Comparison of ENCODE assay signal across 9 mouse cellular contexts in the genomic region with DNA sequence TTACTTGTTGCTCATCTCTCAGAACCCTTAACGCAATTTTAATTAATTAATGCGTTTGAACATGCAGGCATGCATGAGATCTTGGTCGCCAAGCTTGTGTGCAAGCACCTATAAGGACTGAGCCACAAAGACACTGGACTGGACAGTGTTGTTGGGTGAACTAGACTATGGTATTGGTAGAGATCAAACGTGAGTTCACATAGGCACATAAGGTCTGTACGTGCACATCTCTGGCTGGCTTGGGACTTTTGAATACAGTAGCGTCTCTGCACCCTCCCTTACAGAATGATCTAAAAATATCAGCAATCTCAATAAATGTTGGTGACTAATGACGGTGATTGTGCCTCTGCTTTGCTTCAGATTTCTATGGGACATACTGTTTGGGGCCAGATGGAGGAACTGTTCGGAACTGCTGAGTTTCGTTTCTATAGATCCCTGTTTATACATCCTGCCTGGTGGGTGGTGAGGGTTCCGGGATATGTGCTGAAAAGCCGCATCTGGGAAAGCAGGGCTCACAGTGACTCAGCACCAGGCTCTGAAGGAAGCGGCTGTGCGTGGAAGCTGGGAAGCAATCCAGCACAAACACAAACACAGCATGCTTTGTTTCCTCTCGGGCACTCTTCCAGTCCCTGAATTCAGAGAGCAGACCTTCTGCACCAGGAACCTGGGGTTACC. TPM values are rescaled to one million over a fixed set of nuclear protein-coding genes. Genes with fewer than 3 reads are reported as not detected.
DNase-seq lines count a peak whose midpoint lies in the region; ATAC-seq lines count a peak whose summit lies in the region.
"Had no signal": no experiment of that assay in that cellular context is flagged by ENCODE, and none has a peak within 500 bp of the region (broad histone marks: within the 10 kb centered on the region; RNA-seq: fewer than 3 reads in every experiment).

No protein-coding gene starts in this region.

- peak; percentile 26 for DNase-seq in urinary bladder, postnatal 14 days (ENCODE audit: low spot score)
- DNase-seq in urinary bladder, postnatal 25 days (ENCODE audit: low spot score): no peak
- DNase-seq in forebrain, embryonic 14.5 days (ENCODE audit: low spot score): peak; percentile 90
- peak; percentile 53 for DNase-seq in heart, postnatal 25 days (ENCODE audit: low spot score)
- DNase-seq in large intestine, adult 2 months (ENCODE audit: low read depth, low spot score): peak; percentile 55
- DNase-seq in thymus, postnatal 4 days: no peak

- H3K4me1 ChIP-seq in forebrain, embryonic 14.5 days (ENCODE audit: control insufficient read depth, insufficient read depth, low read length): peaks cover 4% of the 10 kb centered on the region; the same call in 1 of the 2 replicates
- no peaks in the 10 kb centered on the region for H3K4me1 ChIP-seq in liver, embryonic 12.5 days
- peaks cover 26% of the 10 kb centered on the region for H3K4me1 ChIP-seq in neural tube, embryonic 13.5 days (replicated peaks)

- H3K9ac ChIP-seq in forebrain, embryonic 14.5 days (ENCODE audit: low read length): no peak overlapping the region
- no peak overlapping the region for H3K9ac ChIP-seq in liver, embryonic 12.5 days
- H3K9ac ChIP-seq in neural tube, embryonic 13.5 days: no peak overlapping the region

- H3K27me3 ChIP-seq in forebrain, embryonic 14.5 days (replicated peaks; ENCODE audit: control insufficient read depth, insufficient read depth, low read length): no peaks in the 10 kb centered on the region
- H3K27me3 ChIP-seq in liver, embryonic 12.5 days (replicated peaks): no peaks in the 10 kb centered on the region
- H3K27me3 ChIP-seq in neural tube, embryonic 13.5 days: no peaks in the 10 kb centered on the region
- H3K27me3 ChIP-seq: CH12.LX had no signal

- H3K27ac ChIP-seq in forebrain, embryonic 14.5 days (ENCODE audit: low read depth, low read length): no peak overlapping the region
- no peak overlapping the region for H3K27ac ChIP-seq in liver, embryonic 12.5 days
- 0 out of 2 replicates have a peak overlapping the region, but pooled peaks have one; percentile 46 for H3K27ac ChIP-seq in neural tube, embryonic 13.5 days (replicated peaks)

- ATAC-seq in forebrain, embryonic 14.5 days: peak; percentile 89
- peak; percentile 42; the same call in 1 of the 2 replicates for ATAC-seq in liver, embryonic 12.5 days
- ATAC-seq in neural tube, embryonic 13.5 days (ENCODE audit: low read depth): peak; percentile 90

- H3K36me3 ChIP-seq in forebrain, embryonic 14.5 days (ENCODE audit: control insufficient read depth, insufficient read depth, low read length): no peaks in the 10 kb centered on the region
- no peaks in the 10 kb centered on the region for H3K36me3 ChIP-seq in liver, embryonic 12.5 days
- no peaks in the 10 kb centered on the region for H3K36me3 ChIP-seq in neural tube, embryonic 13.5 days

- no peaks in the 10 kb centered on the region for H3K9me3 ChIP-seq in forebrain, embryonic 14.5 days (replicated peaks; ENCODE audit: control insufficient read depth, low read length)
- H3K9me3 ChIP-seq in liver, embryonic 12.5 days (replicated peaks): no peaks in the 10 kb centered on the region
- H3K9me3 ChIP-seq in neural tube, embryonic 13.5 days: no peaks in the 10 kb centered on the region

- H3K4me2 ChIP-seq in forebrain, embryonic 14.5 days (ENCODE audit: low read length): peak overlapping the region; percentile 26; the same call in 1 of the 2 replicates
- no peak overlapping the region for H3K4me2 ChIP-seq in liver, embryonic 12.5 days
- H3K4me2 ChIP-seq in neural tube, embryonic 13.5 days: peak overlapping the region; percentile 16; the same call in 1 of the 2 replicates

- intact Hi-C loops in heart, postnatal 25 days (cut with DNase I): loop anchor here (5.0 kb wide), 1 partner anchor 60 kb away; no protein-coding TSS in a partner anchor

- WGBS in forebrain, embryonic 14.5 days: 40% methylated on average over 14 of the region's 14 CpGs
- 20% methylated on average over 14 of the region's 14 CpGs for WGBS in large intestine, adult 2 months
- 55% methylated on average over 14 of the region's 14 CpGs for WGBS in liver, embryonic 12.5 days (ENCODE audit: insufficient replicate concordance)
- 53% methylated on average over 14 of the region's 14 CpGs for WGBS in neural tube, embryonic 13.5 days

- no peak overlapping the region for H3K4me3 ChIP-seq in forebrain, embryonic 14.5 days (ENCODE audit: low read depth, low read length)
- H3K4me3 ChIP-seq in liver, embryonic 12.5 days: no peak overlapping the region
- no peak overlapping the region for H3K4me3 ChIP-seq in neural tube, embryonic 13.5 days

RNA-seq across cellular contexts. Expression of a gene that starts 28.4 kb away (rescaled TPM):
- polyA plus RNA-seq in forebrain, embryonic 14.5 days (2014; fragmentation: Nextera tagmentation; extraction: Ambion mirVana): 0.98 and 1.1 TPM in 2 replicates
- total RNA-seq in heart, postnatal 25 days (2021): under 1 TPM; 0.05 to 0.06 TPM
- 0.05 TPM in 1 of 2 replicates, not detected in the other for polyA plus RNA-seq in large intestine, adult 2 months (2012; rRNA removed)
- polyA plus RNA-seq in liver, embryonic 12.5 days (2016; fragmentation: Nextera tagmentation; extraction: Ambion mirVana): not detected in 2 replicates
- 1.3 and 1.7 TPM in 2 replicates for polyA plus RNA-seq in neural tube, embryonic 13.5 days (2015; fragmentation: Nextera tagmentation; extraction: Ambion mirVana)

Comparison
In these comparisons a context has a peak if more than half of its experiments do, and no peak if none do; other contexts are left out.
1. DNase-seq: peak in urinary bladder, postnatal 14 days (single experiment), forebrain, embryonic 14.5 days (single experiment), heart, postnatal 25 days (single experiment) and large intestine, adult 2 months (single experiment); none in urinary bladder, postnatal 25 days (single experiment) and thymus, postnatal 4 days (single experiment).
2. Peak in every context shown above with its lines, with median percentiles within 50 percentile points of each other: ATAC-seq.